Mouse (Mus musculus): ENCODE measurements around the gene Iqsec3. TPM values are rescaled to one million over a fixed set of nuclear protein-coding genes. Genes with fewer than 3 reads are reported as not detected.
A peak's percentile ranks its signal among the peaks of the same experiment; 100 is the strongest.
"Not testable (repeated sequence)": the region's sequence is repeated elsewhere in the genome, so short reads cannot be mapped to it uniquely, and the experiment has no call there.

Iqsec3 gene
- total and polyA plus RNA-seq, 2 experiments from 2014 or later = 0.04 TPM; not detected in 1

DNA sequence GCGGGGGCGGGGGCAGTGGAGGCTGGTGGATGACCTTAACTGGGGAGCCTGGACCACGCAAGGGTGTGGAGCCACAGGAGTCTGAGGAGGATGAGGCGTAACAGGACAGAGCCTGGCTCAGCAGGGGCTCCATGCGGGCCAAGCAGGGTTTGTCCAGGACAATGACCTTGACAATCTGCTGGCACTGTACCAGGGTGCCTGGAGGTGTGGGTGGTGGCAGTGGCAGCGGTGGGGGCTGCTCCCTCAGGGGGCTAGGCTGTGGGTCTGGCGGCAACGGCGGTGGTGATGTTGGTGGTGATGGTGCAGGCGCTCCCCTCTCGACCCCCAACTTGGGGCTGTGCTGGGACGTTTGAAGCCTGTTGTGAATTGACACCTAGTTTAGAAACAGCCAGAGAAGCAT is 97.3 kb downstream of the Iqsec3 start:
- H3K9ac ChIP-seq (replicated peaks; ENCODE audit: low read depth, low read length) = no peak overlapping the region
- H3K36me3 ChIP-seq (replicated peaks; ENCODE audit: control insufficient read depth, insufficient read depth, low read length) = no peaks in the 10 kb centered on the region
- DNase-seq (ENCODE audit: low spot score) = no peak
- no peaks in the 10 kb centered on the region for H3K9me3 ChIP-seq (replicated peaks; ENCODE audit: control insufficient read depth, low read length)
- H3K4me1 ChIP-seq (ENCODE audit: control insufficient read depth, insufficient read depth) = no peaks in the 10 kb centered on the region
- H3K27me3 ChIP-seq (ENCODE audit: control insufficient read depth, insufficient read depth, low read length) = 0 out of 2 replicates have a peak, but pooled peaks cover 4% of the 10 kb centered on the region
- H3K27ac ChIP-seq (ENCODE audit: low read depth) = no peak overlapping the region
- TF ChIP-seq EP300 (IDR thresholded peaks at IDR 0.05; ENCODE audit: low read depth) (no peak), CTCF (IDR thresholded peaks at IDR 0.05; ENCODE audit: low read depth) (no peak)
- H3K4me2 ChIP-seq (ENCODE audit: low read depth, low read length) = no peak overlapping the region
- no peak overlapping the region for H3K4me3 ChIP-seq (ENCODE audit: low read depth, low read length)
- 51% methylated on average over 12 of the region's 12 CpGs for WGBS
- no peak for ATAC-seq (ENCODE audit: insufficient read depth, low read depth)

DNA sequence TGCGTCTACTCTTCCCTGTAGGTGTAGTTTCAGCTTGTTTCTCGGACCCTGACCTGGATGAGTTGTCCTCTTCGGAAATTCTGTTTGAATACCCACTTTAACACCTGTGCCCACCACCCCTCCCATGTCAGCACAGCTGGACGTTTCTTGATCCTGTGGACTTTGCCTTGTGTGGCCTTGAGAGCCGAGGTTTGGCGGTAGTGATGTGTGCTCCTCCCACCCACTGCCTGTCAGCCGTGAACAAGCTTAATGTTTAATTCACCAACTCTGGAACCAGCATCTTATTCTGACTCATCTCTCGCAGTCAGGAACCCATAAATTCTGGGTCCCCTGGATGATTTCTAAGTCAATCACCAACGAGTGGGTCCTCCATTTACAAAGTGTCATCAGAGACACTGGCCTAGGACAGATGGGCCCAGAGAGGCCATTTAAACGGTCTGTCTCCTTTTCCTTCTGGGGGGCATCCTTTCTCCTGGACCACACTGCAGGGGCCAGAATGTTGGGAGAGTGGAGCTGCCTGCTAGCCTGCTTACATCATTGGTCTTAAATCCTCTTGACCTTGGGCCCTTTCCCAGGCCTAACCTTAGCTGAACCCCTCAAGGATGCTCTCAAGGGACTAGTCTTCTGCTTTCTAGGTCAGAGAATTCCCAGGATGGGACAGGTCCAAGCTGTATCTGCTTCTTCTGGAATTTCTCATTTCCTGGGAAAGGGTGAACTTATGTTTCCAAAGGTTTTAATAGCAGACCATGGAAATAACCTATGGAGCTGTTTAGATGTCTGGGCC is 102.1 kb downstream of the Iqsec3 start:
- TF ChIP-seq CTCF (IDR thresholded peaks at IDR 0.05; ENCODE audit: low read depth) (no peak), EP300 (IDR thresholded peaks at IDR 0.05; ENCODE audit: low read depth) (no peak)
- Histone ChIP-seq H3K9ac (replicated peaks; ENCODE audit: low read depth, low read length) (no peak overlapping the region), H3K9me3 (replicated peaks; ENCODE audit: control insufficient read depth, low read length) (no peaks in the 10 kb centered on the region), H3K36me3 (replicated peaks; ENCODE audit: control insufficient read depth, insufficient read depth, low read length) (no peaks in the 10 kb centered on the region), H3K4me3 (ENCODE audit: low read depth, low read length) (no peak overlapping the region), H3K27ac (ENCODE audit: low read depth) (no peak overlapping the region), H3K4me2 (ENCODE audit: low read depth, low read length) (no peak overlapping the region), H3K4me1 (ENCODE audit: control insufficient read depth, insufficient read depth) (no peaks in the 10 kb centered on the region), H3K27me3 (ENCODE audit: control insufficient read depth, insufficient read depth, low read length) (no peaks in the 10 kb centered on the region)
- 71% methylated on average over 10 of the region's 10 CpGs for WGBS
- ATAC-seq (ENCODE audit: insufficient read depth, low read depth) (no peak), DNase-seq (ENCODE audit: low spot score) (no peak)

DNA sequence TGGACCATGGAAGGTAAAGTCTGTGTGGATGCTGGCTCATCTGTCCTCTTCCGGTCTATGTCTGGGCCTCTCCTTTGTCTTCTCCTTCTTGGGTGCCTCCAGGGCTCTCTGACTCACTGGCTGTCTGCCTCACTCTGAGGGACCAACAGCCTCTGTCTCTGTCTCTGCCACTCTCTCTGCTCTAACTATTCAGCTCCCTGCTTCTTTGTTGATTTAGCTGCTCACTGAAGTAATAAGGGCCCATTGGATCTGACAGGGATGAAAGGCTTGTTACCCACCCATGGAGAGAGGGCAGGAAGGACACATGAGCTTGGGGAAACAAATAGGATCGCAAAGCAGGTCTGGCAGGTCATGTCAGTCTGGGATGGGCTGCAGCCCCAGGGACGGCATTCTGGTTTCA is 106.4 kb downstream of the Iqsec3 start:
- Histone ChIP-seq H3K4me1 (ENCODE audit: control insufficient read depth, insufficient read depth) (no peaks in the 10 kb centered on the region), H3K36me3 (replicated peaks; ENCODE audit: control insufficient read depth, insufficient read depth, low read length) (no peaks in the 10 kb centered on the region), H3K9me3 (replicated peaks; ENCODE audit: control insufficient read depth, low read length) (no peaks in the 10 kb centered on the region), H3K4me3 (ENCODE audit: low read depth, low read length) (no peak overlapping the region), H3K27ac (ENCODE audit: low read depth) (no peak overlapping the region), H3K27me3 (ENCODE audit: control insufficient read depth, insufficient read depth, low read length) (no peaks in the 10 kb centered on the region), H3K4me2 (ENCODE audit: low read depth, low read length) (no peak overlapping the region), H3K9ac (replicated peaks; ENCODE audit: low read depth, low read length) (no peak overlapping the region)
- DNase-seq (ENCODE audit: low spot score) (no peak), ATAC-seq (ENCODE audit: insufficient read depth, low read depth) (no peak)
- TF ChIP-seq CTCF (IDR thresholded peaks at IDR 0.05; ENCODE audit: low read depth) (no peak), EP300 (IDR thresholded peaks at IDR 0.05; ENCODE audit: low read depth) (no peak)
- WGBS = 50% methylated on average over 3 of the region's 3 CpGs

DNA sequence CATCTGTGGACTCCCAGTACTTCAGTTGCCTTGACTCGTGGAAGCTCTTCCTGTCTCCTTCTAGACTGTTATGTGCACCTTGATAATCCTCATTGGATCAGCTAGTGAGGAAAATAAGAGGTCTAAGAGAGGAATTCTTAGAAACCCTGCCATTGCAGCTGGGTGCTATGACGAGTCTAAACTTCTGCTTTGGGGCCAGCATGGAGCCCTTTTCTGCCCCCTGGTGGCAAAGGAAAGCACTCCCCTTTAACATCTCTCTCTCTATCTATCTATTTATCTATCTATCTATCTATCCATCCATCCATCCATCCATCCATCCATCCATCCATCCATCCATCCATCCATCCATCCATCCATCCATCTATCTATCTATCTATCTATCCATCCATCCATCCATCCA is 106.9 kb downstream of the Iqsec3 start:
- not testable (repeated sequence) for H3K27me3 ChIP-seq (ENCODE audit: control insufficient read depth, insufficient read depth, low read length); DNase-seq (ENCODE audit: low spot score); ATAC-seq (ENCODE audit: insufficient read depth, low read depth); H3K4me2 ChIP-seq (ENCODE audit: low read depth, low read length); H3K4me1 ChIP-seq (ENCODE audit: control insufficient read depth, insufficient read depth); H3K27ac ChIP-seq (ENCODE audit: low read depth); H3K36me3 ChIP-seq (replicated peaks; ENCODE audit: control insufficient read depth, insufficient read depth, low read length); H3K9ac ChIP-seq (replicated peaks; ENCODE audit: low read depth, low read length); H3K9me3 ChIP-seq (replicated peaks; ENCODE audit: control insufficient read depth, low read length); H3K4me3 ChIP-seq (ENCODE audit: low read depth, low read length)
- WGBS = 17% methylated on average over 2 of the region's 2 CpGs
- TF ChIP-seq CTCF (IDR thresholded peaks at IDR 0.05; ENCODE audit: low read depth) = peak; percentile 41

DNA sequence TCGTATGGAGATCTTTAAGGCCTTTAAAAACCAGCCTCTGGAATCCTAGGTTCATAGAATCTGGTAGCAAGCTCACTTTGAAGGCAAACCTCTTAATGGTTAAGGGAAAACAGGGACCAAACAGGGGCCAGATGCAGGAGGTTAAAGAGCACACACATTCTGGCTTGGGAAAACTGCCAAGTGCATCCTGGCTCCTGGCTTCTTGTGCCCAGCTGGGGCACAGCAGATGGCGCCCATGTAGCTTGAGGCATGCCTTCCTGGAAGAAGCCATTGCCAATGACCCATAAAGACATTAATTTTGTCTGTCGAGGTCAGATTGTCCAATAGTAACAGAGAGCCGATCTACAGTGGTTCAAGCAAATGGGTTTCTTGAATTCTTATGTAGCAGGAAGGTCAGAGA is 109.5 kb downstream of the Iqsec3 start:
- no peak overlapping the region for H3K4me3 ChIP-seq (ENCODE audit: low read depth, low read length)
- ATAC-seq (ENCODE audit: insufficient read depth, low read depth) (no peak), DNase-seq (ENCODE audit: low spot score) (no peak)
- H3K27ac ChIP-seq (ENCODE audit: low read depth) = no peak overlapping the region
- no peaks in the 10 kb centered on the region for H3K36me3 ChIP-seq (replicated peaks; ENCODE audit: control insufficient read depth, insufficient read depth, low read length)
- H3K4me2 ChIP-seq (ENCODE audit: low read depth, low read length) = no peak overlapping the region
- no peaks in the 10 kb centered on the region for H3K27me3 ChIP-seq (ENCODE audit: control insufficient read depth, insufficient read depth, low read length)
- no peak overlapping the region for H3K9ac ChIP-seq (replicated peaks; ENCODE audit: low read depth, low read length)
- TF ChIP-seq EP300 (IDR thresholded peaks at IDR 0.05; ENCODE audit: low read depth) (no peak), CTCF (IDR thresholded peaks at IDR 0.05; ENCODE audit: low read depth) (no peak)
- no peaks in the 10 kb centered on the region for H3K4me1 ChIP-seq (ENCODE audit: control insufficient read depth, insufficient read depth)
- 67% methylated on average over 4 of the region's 4 CpGs for WGBS
- H3K9me3 ChIP-seq (replicated peaks; ENCODE audit: control insufficient read depth, low read length) = no peaks in the 10 kb centered on the region

DNA sequence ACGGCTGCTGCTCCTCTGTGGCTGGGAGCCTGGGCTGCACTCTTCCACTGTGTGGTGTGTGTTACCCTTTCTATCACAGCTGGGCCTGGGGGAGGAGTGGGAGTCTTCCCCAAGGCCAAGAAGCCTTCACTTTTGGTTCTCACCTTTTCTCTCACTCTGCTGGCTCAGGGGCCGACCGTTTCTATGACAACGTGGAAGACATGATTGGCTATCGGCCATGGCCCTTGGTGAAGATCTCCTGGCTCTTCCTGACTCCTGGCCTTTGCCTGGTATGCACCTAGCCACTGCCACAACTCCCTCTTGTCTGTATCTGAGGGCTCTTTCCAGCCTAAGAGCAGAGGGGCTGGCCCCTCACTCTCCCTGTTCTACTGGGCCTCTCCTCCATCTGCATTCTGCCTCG is 110.4 kb downstream of the Iqsec3 start:
- DNase-seq (ENCODE audit: low spot score) = no peak
- Histone ChIP-seq H3K4me2 (ENCODE audit: low read depth, low read length) (no peak overlapping the region), H3K36me3 (replicated peaks; ENCODE audit: control insufficient read depth, insufficient read depth, low read length) (no peaks in the 10 kb centered on the region), H3K4me3 (ENCODE audit: low read depth, low read length) (no peak overlapping the region), H3K9me3 (replicated peaks; ENCODE audit: control insufficient read depth, low read length) (no peaks in the 10 kb centered on the region), H3K27ac (ENCODE audit: low read depth) (no peak overlapping the region), H3K4me1 (ENCODE audit: control insufficient read depth, insufficient read depth) (no peaks in the 10 kb centered on the region), H3K27me3 (ENCODE audit: control insufficient read depth, insufficient read depth, low read length) (no peaks in the 10 kb centered on the region), H3K9ac (replicated peaks; ENCODE audit: low read depth, low read length) (no peak overlapping the region)
- 52% methylated on average over 6 of the region's 6 CpGs for WGBS
- TF ChIP-seq EP300 (IDR thresholded peaks at IDR 0.05; ENCODE audit: low read depth) (no peak), CTCF (IDR thresholded peaks at IDR 0.05; ENCODE audit: low read depth) (no peak)
- ATAC-seq (ENCODE audit: insufficient read depth, low read depth) = no peak

Data from heart, postnatal 0 days (tissue).